Mouse (Mus musculus): ENCODE data around the gene Ccdc167. TPM values are rescaled to one million over a fixed set of nuclear protein-coding genes. Genes with fewer than 3 reads are reported as not detected.

Ccdc167 gene
- polyA plus RNA-seq, 1 experiment, result 11.9 TPM

DNA sequence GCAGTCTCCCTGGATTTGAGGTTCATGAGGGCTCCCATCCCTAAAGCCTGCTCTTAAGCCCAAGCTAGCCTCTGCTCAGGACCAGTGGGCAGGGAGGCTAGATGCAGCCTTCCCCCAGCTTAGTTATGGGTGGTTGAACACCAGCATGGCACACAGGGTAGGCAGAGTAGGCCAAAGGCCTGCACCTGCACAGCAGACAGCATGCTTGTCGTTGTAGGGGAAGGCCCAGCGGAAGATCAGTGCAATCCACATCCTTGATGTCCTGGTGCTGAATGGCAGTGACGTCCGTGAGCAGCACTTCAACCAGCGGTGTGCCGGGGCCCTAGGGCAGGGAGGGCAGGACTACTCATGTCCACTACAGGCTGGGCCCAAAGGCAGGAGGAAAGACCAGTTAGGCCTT lies 18.4 kb downstream of the Ccdc167 start:
- Histone ChIP-seq H3K79me2 (ENCODE audit: control insufficient read depth, insufficient read depth) (no peaks in the 10 kb centered on the region), H3ac (ENCODE audit: control insufficient read depth, insufficient read length, low read depth) (no peak overlapping the region), H3K27me3 (ENCODE audit: control insufficient read depth, insufficient read depth, insufficient read length) (no peaks in the 10 kb centered on the region), H3K79me3 (ENCODE audit: low read depth) (no peaks in the 10 kb centered on the region), H3K4me3 (ENCODE audit: insufficient read depth, poor library complexity, severe bottlenecking) (no peak overlapping the region), H3K36me3 (ENCODE audit: control insufficient read depth, insufficient read depth) (peaks cover 89% of the 10 kb centered on the region)
- TF ChIP-seq FOSL1 (IDR thresholded peaks at IDR 0.05; ENCODE audit: insufficient read depth, low read length, poor library complexity, severe bottlenecking), result no peak
- TF ChIP-seq CTCF (IDR thresholded peaks at IDR 0.05; ENCODE audit: control insufficient read depth, insufficient read depth, insufficient read length), result no peak
- no peak for TF ChIP-seq MYOG (IDR thresholded peaks at IDR 0.05; ENCODE audit: control insufficient read depth, extremely low read depth, insufficient read length)
- no peak for TF ChIP-seq CEBPB (IDR thresholded peaks at IDR 0.05; ENCODE audit: low read depth)
- TF ChIP-seq MYOD1 (IDR thresholded peaks at IDR 0.05; ENCODE audit: control insufficient read depth, insufficient read length, low read depth), result no peak
- TF ChIP-seq USF1 (IDR thresholded peaks at IDR 0.05; ENCODE audit: low read depth), result no peak
- no peak for TF ChIP-seq MAX (IDR thresholded peaks at IDR 0.05)

GRCm38 (mm10) chr17:29696940-29697339 lies 19.9 kb downstream of the Ccdc167 start:
- Histone ChIP-seq H3K36me3 (ENCODE audit: control insufficient read depth, insufficient read depth) (peaks cover 91% of the 10 kb centered on the region), H3K4me3 (ENCODE audit: insufficient read depth, poor library complexity, severe bottlenecking) (no peak overlapping the region), H3ac (ENCODE audit: control insufficient read depth, insufficient read length, low read depth) (no peak overlapping the region)

DNA sequence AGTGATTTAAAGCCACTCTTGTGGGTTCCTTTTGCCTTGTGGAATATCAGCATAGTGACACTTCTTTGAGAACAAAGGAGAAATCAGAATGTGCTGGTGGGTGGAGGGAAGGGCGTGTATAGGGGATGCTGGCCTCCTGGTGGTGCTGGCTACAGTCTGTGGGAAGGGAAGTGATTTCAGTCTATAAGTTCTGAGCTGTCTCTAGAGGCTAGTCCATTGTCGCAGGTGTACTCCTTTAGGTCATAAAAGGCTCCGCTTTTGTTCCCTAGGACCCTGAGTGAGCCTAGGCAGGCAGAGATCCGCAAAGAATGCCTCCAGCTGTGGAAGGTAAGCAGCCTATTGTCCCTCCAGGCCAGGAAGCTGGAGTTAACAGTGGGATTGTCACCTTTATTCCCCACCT lies 22.3 kb downstream of the Ccdc167 start:
- Histone ChIP-seq H3K79me2 (ENCODE audit: control insufficient read depth, insufficient read depth) (no peaks in the 10 kb centered on the region), H3K79me3 (ENCODE audit: low read depth) (no peaks in the 10 kb centered on the region), H3K27me3 (ENCODE audit: control insufficient read depth, insufficient read depth, insufficient read length) (no peaks in the 10 kb centered on the region), H3K4me3 (ENCODE audit: insufficient read depth, poor library complexity, severe bottlenecking) (no peak overlapping the region), H3K36me3 (ENCODE audit: control insufficient read depth, insufficient read depth) (peaks cover 87% of the 10 kb centered on the region), H3ac (ENCODE audit: control insufficient read depth, insufficient read length, low read depth) (no peak overlapping the region)
- no peak for TF ChIP-seq CEBPB (IDR thresholded peaks at IDR 0.05; ENCODE audit: low read depth)
- TF ChIP-seq MYOD1 (IDR thresholded peaks at IDR 0.05; ENCODE audit: control insufficient read depth, insufficient read length, low read depth), result no peak
- TF ChIP-seq MAX (IDR thresholded peaks at IDR 0.05), result no peak
- no peak for TF ChIP-seq USF1 (IDR thresholded peaks at IDR 0.05; ENCODE audit: low read depth)
- TF ChIP-seq FOSL1 (IDR thresholded peaks at IDR 0.05; ENCODE audit: insufficient read depth, low read length, poor library complexity, severe bottlenecking), result no peak

More at GRCm38 (mm10) chr17:29696940-29697339, 19.9 kb downstream of the Ccdc167 start:
- Histone ChIP-seq H3K27me3 (ENCODE audit: control insufficient read depth, insufficient read depth, insufficient read length) (no peaks in the 10 kb centered on the region), H3K79me3 (ENCODE audit: low read depth) (no peaks in the 10 kb centered on the region), H3K79me2 (ENCODE audit: control insufficient read depth, insufficient read depth) (no peaks in the 10 kb centered on the region)
- no peak for TF ChIP-seq USF1 (IDR thresholded peaks at IDR 0.05; ENCODE audit: low read depth)

DNA sequence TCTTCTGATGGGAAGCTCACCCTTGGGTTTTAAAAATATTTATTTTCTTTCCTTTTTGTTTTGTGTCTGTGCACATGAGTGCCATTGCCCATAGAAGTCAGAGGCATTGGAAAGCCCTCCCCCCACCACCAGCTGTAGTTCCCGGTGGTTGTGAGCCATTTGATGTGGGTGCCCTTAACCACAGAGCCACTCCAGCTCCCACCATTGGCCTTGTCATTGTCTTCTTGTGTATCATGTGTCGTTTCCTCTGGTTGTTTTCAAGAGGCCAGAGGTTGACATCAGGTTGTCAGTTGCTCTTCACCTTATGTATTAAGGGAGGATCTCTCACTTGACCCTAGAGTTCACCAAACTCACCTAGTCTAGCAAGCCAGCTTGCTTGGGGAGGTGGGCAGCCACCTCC lies 23.3 kb downstream of the Ccdc167 start:
- Histone ChIP-seq H3ac (ENCODE audit: control insufficient read depth, insufficient read length, low read depth) (no peak overlapping the region), H3K79me2 (ENCODE audit: control insufficient read depth, insufficient read depth) (no peaks in the 10 kb centered on the region), H3K79me3 (ENCODE audit: low read depth) (no peaks in the 10 kb centered on the region), H3K27me3 (ENCODE audit: control insufficient read depth, insufficient read depth, insufficient read length) (no peaks in the 10 kb centered on the region), H3K4me3 (ENCODE audit: insufficient read depth, poor library complexity, severe bottlenecking) (no peak overlapping the region), H3K36me3 (ENCODE audit: control insufficient read depth, insufficient read depth) (peaks cover 84% of the 10 kb centered on the region)
- TF ChIP-seq FOSL1 (IDR thresholded peaks at IDR 0.05; ENCODE audit: insufficient read depth, low read length, poor library complexity, severe bottlenecking), result no peak
- TF ChIP-seq CTCF (IDR thresholded peaks at IDR 0.05; ENCODE audit: control insufficient read depth, insufficient read depth, insufficient read length), result no peak
- no peak for TF ChIP-seq MYOG (IDR thresholded peaks at IDR 0.05; ENCODE audit: control insufficient read depth, extremely low read depth, insufficient read length)
- no peak for TF ChIP-seq CEBPB (IDR thresholded peaks at IDR 0.05; ENCODE audit: low read depth)
- no peak for TF ChIP-seq USF1 (IDR thresholded peaks at IDR 0.05; ENCODE audit: low read depth)
- no peak for TF ChIP-seq MAX (IDR thresholded peaks at IDR 0.05)
- no peak for TF ChIP-seq MYOD1 (IDR thresholded peaks at IDR 0.05; ENCODE audit: control insufficient read depth, insufficient read length, low read depth)

- H3K36me3 ChIP-seq (ENCODE audit: control insufficient read depth, insufficient read depth), result peaks cover 84% of the 10 kb centered on the region
- H3K79me3 ChIP-seq (ENCODE audit: low read depth), result no peaks in the 10 kb centered on the region
- H3K27me3 ChIP-seq (ENCODE audit: control insufficient read depth, insufficient read depth, insufficient read length), result no peaks in the 10 kb centered on the region
- TF ChIP-seq USF1 (IDR thresholded peaks at IDR 0.05; ENCODE audit: low read depth), result no peak
- no peak for TF ChIP-seq CEBPB (IDR thresholded peaks at IDR 0.05; ENCODE audit: low read depth)
- TF ChIP-seq FOSL1 (IDR thresholded peaks at IDR 0.05; ENCODE audit: insufficient read depth, low read length, poor library complexity, severe bottlenecking), result no peak
- TF ChIP-seq CTCF (IDR thresholded peaks at IDR 0.05; ENCODE audit: control insufficient read depth, insufficient read depth, insufficient read length), result no peak
- TF ChIP-seq MYOD1 (IDR thresholded peaks at IDR 0.05; ENCODE audit: control insufficient read depth, insufficient read length, low read depth), result no peak
- TF ChIP-seq MYOG (IDR thresholded peaks at IDR 0.05; ENCODE audit: control insufficient read depth, extremely low read depth, insufficient read length), result no peak
- no peaks in the 10 kb centered on the region for H3K79me2 ChIP-seq (ENCODE audit: control insufficient read depth, insufficient read depth)
- H3K4me3 ChIP-seq (ENCODE audit: insufficient read depth, poor library complexity, severe bottlenecking), result no peak overlapping the region
- no peak overlapping the region for H3ac ChIP-seq (ENCODE audit: control insufficient read depth, insufficient read length, low read depth)
These were observed 24.0 kb downstream of the Ccdc167 start for GRCm38 (mm10) chr17:29692827-29693226.

- H3K4me3 ChIP-seq (ENCODE audit: insufficient read depth, poor library complexity, severe bottlenecking), result no peak overlapping the region
- H3K79me3 ChIP-seq (ENCODE audit: low read depth), result no peaks in the 10 kb centered on the region
- no peaks in the 10 kb centered on the region for H3K27me3 ChIP-seq (ENCODE audit: control insufficient read depth, insufficient read depth, insufficient read length)
- no peak for TF ChIP-seq MYOG (IDR thresholded peaks at IDR 0.05; ENCODE audit: control insufficient read depth, extremely low read depth, insufficient read length)
- no peak for TF ChIP-seq MAX (IDR thresholded peaks at IDR 0.05)
- TF ChIP-seq USF1 (IDR thresholded peaks at IDR 0.05; ENCODE audit: low read depth), result no peak
- no peaks in the 10 kb centered on the region for H3K79me2 ChIP-seq (ENCODE audit: control insufficient read depth, insufficient read depth)
- peaks cover 76% of the 10 kb centered on the region for H3K36me3 ChIP-seq (ENCODE audit: control insufficient read depth, insufficient read depth)
- H3ac ChIP-seq (ENCODE audit: control insufficient read depth, insufficient read length, low read depth), result no peak overlapping the region
These were observed 26.6 kb downstream of the Ccdc167 start for GRCm38 (mm10) chr17:29690257-29690656.

Measured in C2C12 (cell line).